Mouse (Mus musculus): ENCODE data around the gene Col9a3. TPM values are rescaled to one million over a fixed set of nuclear protein-coding genes. Genes with fewer than 3 reads are reported as not detected.
A peak's percentile ranks its signal among the peaks of the same experiment; 100 is the strongest.

The Col9a3 gene
- 63.5 and 92.1 TPM in 2 replicates for polyA plus RNA-seq (2015; fragmentation: Nextera tagmentation; extraction: Ambion mirVana)

DNA sequence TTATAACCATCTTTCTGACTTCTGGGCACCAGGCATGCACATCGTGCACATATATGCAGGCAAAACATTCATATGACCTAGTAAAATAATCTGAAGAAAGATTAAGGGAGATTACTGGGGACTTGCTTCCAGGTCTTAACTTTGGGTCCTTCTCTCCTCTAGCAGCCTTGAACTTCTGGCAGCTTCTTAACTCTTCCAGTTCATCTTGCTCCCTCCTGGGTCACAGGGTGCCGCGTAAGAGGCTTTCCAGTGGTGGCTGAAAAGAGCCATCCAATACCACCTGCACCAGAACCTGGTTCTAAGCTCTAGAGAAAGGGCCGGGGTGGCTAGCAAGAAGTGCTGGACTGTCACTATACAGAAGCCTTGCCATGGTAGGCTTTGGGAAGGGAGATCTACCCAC, at the start of gene Col9a3:
Gene Col9a3, plus strand, starts transcription at position 301 of the 400 bp plus-strand sequence.
- Histone ChIP-seq H3K27me3 (peaks cover 3% of the 10 kb centered on the region), H3K27ac (replicated peaks) (peak within 1 kb of the TSS; percentile 67), H3K9ac (peak within 1 kb of the TSS; percentile 34), H3K9me3 (no peaks in the 10 kb centered on the region), H3K4me1 (replicated peaks) (peaks cover 32% of the 10 kb centered on the region), H3K4me2 (peak within 1 kb of the TSS; percentile 62), H3K4me3 (peak within 1 kb of the TSS; percentile 35), H3K36me3 (peaks cover 26% of the 10 kb centered on the region)
- 48% methylated on average over 4 of the region's 4 CpGs for WGBS
- no peak for ATAC-seq (ENCODE audit: low FRiP score, low read depth)

DNA sequence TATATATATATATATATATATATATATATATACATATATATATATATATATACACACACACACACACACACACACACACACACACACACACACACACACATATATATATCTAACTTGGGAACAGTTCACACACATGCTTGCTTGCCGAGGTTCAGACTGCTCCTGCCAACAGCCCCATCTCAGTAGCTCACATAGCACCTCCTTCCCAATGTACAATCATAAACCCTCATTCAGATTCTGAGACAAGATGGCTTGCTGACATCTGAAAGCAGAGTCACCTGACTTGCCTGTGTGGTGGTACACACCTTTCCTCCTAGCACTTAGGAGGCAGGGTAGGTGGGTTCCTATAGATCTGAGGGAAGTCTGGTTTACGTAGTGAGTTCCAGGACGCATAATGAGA, 45.2 kb upstream of the Col9a3 start:
- Histone ChIP-seq H3K27ac (replicated peaks) (no peak overlapping the region), H3K27me3 (0 out of 2 replicates have a peak, but pooled peaks cover 4% of the 10 kb centered on the region), H3K9me3 (no peaks in the 10 kb centered on the region), H3K4me2 (no peak overlapping the region), H3K36me3 (no peaks in the 10 kb centered on the region), H3K9ac (no peak overlapping the region), H3K4me3 (no peak overlapping the region), H3K4me1 (replicated peaks) (peaks cover 9% of the 10 kb centered on the region)
- 88% methylated on average over 3 of the region's 3 CpGs for WGBS
- ATAC-seq (ENCODE audit: low FRiP score, low read depth): no peak

- ATAC-seq (ENCODE audit: low FRiP score, low read depth): no peak
- no peak overlapping the region for H3K27ac ChIP-seq (replicated peaks)
- H3K27me3 ChIP-seq: 0 out of 2 replicates have a peak, but pooled peaks cover 4% of the 10 kb centered on the region
- H3K9ac ChIP-seq: no peak overlapping the region
- no peaks in the 10 kb centered on the region for H3K4me1 ChIP-seq (replicated peaks)
- H3K4me3 ChIP-seq: no peak overlapping the region
- H3K36me3 ChIP-seq: no peaks in the 10 kb centered on the region
- no peak overlapping the region for H3K4me2 ChIP-seq
- no peaks in the 10 kb centered on the region for H3K9me3 ChIP-seq
- 50% methylated on average over 3 of the region's 3 CpGs for WGBS
Observed at GRCm38 (mm10) chr2:180555219-180555618, 42.4 kb upstream of the Col9a3 start.

- no peaks in the 10 kb centered on the region for H3K9me3 ChIP-seq
Observed at GRCm38 (mm10) chr2:180556470-180556869, 41.1 kb upstream of the Col9a3 start.

GRCm38 (mm10) chr2:180560245-180560644, 37.3 kb upstream of the Col9a3 start:
- H3K9ac ChIP-seq: no peak overlapping the region
- H3K4me3 ChIP-seq: no peak overlapping the region
- no peak overlapping the region for H3K4me2 ChIP-seq
- no peak overlapping the region for H3K27ac ChIP-seq (replicated peaks)
- peaks cover 13% of the 10 kb centered on the region for H3K4me1 ChIP-seq (replicated peaks)
- no peaks in the 10 kb centered on the region for H3K27me3 ChIP-seq
- WGBS: 48% methylated on average over 5 of the region's 5 CpGs
- no peak for ATAC-seq (ENCODE audit: low FRiP score, low read depth)
- no peaks in the 10 kb centered on the region for H3K9me3 ChIP-seq
- H3K36me3 ChIP-seq: no peaks in the 10 kb centered on the region

More at GRCm38 (mm10) chr2:180556470-180556869, 41.1 kb upstream of the Col9a3 start:
- H3K4me1 ChIP-seq (replicated peaks): no peaks in the 10 kb centered on the region
- no peak overlapping the region for H3K4me3 ChIP-seq
- no peaks in the 10 kb centered on the region for H3K36me3 ChIP-seq
- no peak overlapping the region for H3K27ac ChIP-seq (replicated peaks)
- H3K9ac ChIP-seq: no peak overlapping the region
- no peaks in the 10 kb centered on the region for H3K27me3 ChIP-seq
- WGBS: 82% methylated on average over 3 of the region's 3 CpGs
- ATAC-seq (ENCODE audit: low FRiP score, low read depth): no peak
- no peak overlapping the region for H3K4me2 ChIP-seq

DNA sequence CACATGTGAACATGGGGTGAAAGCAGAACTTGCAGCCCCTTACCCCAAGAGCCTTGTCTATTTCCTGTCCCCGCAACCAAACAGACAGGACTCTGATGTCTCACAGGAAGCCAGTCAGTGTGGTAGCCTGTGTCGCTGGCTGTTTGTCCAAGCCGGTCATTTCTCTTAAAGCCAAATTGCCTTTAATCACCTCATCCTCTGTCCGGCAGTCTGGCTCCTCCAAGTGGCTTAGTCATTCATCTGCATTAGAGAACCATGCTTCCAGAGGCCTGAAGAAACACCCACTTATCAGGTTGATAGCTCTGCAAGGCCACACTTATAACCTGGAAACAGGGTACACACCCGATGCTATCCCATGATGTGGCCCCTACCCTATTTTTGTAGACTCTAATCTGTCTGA, 35.4 kb upstream of the Col9a3 start:
- no peaks in the 10 kb centered on the region for H3K9me3 ChIP-seq
- H3K4me3 ChIP-seq: no peak overlapping the region
- no peaks in the 10 kb centered on the region for H3K27me3 ChIP-seq
- H3K36me3 ChIP-seq: no peaks in the 10 kb centered on the region
- H3K9ac ChIP-seq: no peak overlapping the region
- 78% methylated on average over 5 of the region's 5 CpGs for WGBS
- H3K27ac ChIP-seq (replicated peaks): no peak overlapping the region
- no peak overlapping the region for H3K4me2 ChIP-seq
- peaks cover 13% of the 10 kb centered on the region for H3K4me1 ChIP-seq (replicated peaks)
- ATAC-seq (ENCODE audit: low FRiP score, low read depth): no peak

- Histone ChIP-seq H3K27ac (replicated peaks) (no peak overlapping the region; the same call in 1 of the 2 replicates), H3K4me3 (no peak overlapping the region), H3K9me3 (no peaks in the 10 kb centered on the region), H3K4me2 (no peak overlapping the region), H3K27me3 (no peaks in the 10 kb centered on the region), H3K36me3 (no peaks in the 10 kb centered on the region), H3K9ac (no peak overlapping the region), H3K4me1 (replicated peaks) (peaks cover 13% of the 10 kb centered on the region)
- 47% methylated on average over 6 of the region's 6 CpGs for WGBS
- no peak for ATAC-seq (ENCODE audit: low FRiP score, low read depth)
Observed at GRCm38 (mm10) chr2:180563296-180563695, 34.3 kb upstream of the Col9a3 start.

DNA sequence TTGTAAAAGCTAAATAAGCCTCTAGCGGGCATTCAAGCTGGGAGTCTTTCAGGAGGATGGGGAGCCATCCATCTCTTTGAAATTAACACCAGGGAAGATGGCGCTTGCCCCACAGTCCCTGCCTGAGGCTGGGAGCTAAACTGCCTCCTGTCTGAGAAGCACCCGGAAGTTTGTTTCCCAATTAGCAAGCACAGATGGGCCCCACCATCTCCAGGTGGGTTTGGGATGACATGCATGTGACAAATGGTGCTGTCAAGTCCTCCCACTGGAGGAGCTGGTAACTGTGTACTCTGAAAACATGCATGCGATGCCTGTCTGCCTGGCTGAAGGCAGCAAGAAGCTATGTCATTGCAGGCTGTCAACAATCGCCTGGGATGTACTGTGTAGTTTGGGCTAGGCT, 33.7 kb upstream of the Col9a3 start:
- H3K36me3 ChIP-seq: no peaks in the 10 kb centered on the region
- H3K27me3 ChIP-seq: no peaks in the 10 kb centered on the region
- WGBS: 22% methylated on average over 5 of the region's 5 CpGs
- no peak overlapping the region for H3K9ac ChIP-seq
- no peaks in the 10 kb centered on the region for H3K9me3 ChIP-seq
- peaks cover 15% of the 10 kb centered on the region for H3K4me1 ChIP-seq (replicated peaks)
- H3K27ac ChIP-seq (replicated peaks): no peak overlapping the region; the same call in 1 of the 2 replicates
- no peak overlapping the region for H3K4me2 ChIP-seq
- no peak overlapping the region for H3K4me3 ChIP-seq
- peak; percentile 63; the same call in 1 of the 2 replicates for ATAC-seq (ENCODE audit: low FRiP score, low read depth)

DNA sequence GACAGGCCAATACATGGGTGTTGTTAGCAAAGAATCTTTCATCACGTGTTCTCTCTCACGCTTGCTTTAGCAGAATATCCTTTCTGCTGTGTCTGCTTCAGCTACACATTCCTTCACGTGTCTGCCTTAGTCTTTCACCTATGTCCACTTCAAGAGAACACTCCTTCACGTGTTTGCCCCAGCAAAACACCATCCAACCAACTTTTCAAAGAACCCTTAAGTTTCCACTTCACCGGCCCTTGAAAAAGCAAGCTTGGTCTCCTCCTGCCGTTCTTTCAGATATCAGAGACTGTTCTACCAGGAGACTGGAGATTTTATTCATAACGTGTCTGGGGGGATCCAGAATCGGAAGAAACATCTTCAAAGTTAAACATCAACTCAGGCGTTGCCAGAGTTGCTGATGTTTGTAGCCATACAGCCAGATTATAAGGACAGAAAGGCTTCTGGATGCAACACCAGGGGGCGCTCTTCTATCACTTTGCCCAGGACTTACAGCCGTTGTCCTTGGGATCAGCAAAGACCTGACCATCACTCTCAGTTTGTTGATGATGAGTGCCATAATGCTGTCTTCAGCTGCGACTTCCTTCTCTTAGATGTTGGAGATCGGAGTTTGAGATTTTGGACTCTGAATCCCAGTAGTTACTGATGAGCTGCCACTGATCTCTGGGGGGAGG, 31.2 kb upstream of the Col9a3 start:
- Histone ChIP-seq H3K4me1 (replicated peaks) (peaks cover 23% of the 10 kb centered on the region), H3K9me3 (no peaks in the 10 kb centered on the region), H3K27ac (replicated peaks) (no peak overlapping the region), H3K4me3 (no peak overlapping the region), H3K9ac (no peak overlapping the region), H3K4me2 (no peak overlapping the region), H3K27me3 (no peaks in the 10 kb centered on the region), H3K36me3 (no peaks in the 10 kb centered on the region)
- no peak for ATAC-seq (ENCODE audit: low FRiP score, low read depth)
- WGBS: 40% methylated on average over 13 of the region's 13 CpGs

GRCm38 (mm10) chr2:180569028-180569643, 28.5 kb upstream of the Col9a3 start:
- Histone ChIP-seq H3K9ac (no peak overlapping the region), H3K4me3 (no peak overlapping the region), H3K27ac (replicated peaks) (no peak overlapping the region), H3K27me3 (0 out of 2 replicates have a peak, but pooled peaks cover 3% of the 10 kb centered on the region), H3K36me3 (no peaks in the 10 kb centered on the region), H3K9me3 (no peaks in the 10 kb centered on the region), H3K4me2 (no peak overlapping the region), H3K4me1 (replicated peaks) (peaks cover 12% of the 10 kb centered on the region)
- ATAC-seq (ENCODE audit: low FRiP score, low read depth): peak; percentile 79; the same call in 1 of the 2 replicates
- WGBS: 51% methylated on average over 3 of the region's 3 CpGs

DNA sequence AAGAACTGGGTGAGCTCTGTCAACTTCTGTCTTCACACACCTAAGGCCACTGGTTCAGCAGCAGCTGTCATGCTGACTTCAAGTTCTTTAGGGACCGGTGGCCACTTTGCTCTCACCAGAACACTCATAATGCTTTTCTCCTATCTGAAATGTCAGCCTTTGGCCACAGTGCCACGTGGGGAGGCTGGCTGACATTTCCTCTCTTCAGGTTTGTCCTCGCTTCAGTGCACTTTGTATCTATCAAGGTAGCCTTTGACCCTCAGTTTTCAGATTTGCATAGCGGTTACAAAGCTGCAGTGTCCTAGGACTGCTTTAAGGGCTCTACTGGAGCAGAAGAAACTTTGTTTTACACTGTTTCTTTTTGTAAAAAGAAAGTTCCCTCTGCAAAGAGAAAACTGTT, 21.1 kb upstream of the Col9a3 start:
- no peak for ATAC-seq (ENCODE audit: low FRiP score, low read depth)
- no peaks in the 10 kb centered on the region for H3K9me3 ChIP-seq
- H3K36me3 ChIP-seq: no peaks in the 10 kb centered on the region
- peaks cover 11% of the 10 kb centered on the region for H3K27me3 ChIP-seq
- no peak overlapping the region for H3K9ac ChIP-seq
- no peak overlapping the region for H3K27ac ChIP-seq (replicated peaks)
- no peaks in the 10 kb centered on the region for H3K4me1 ChIP-seq (replicated peaks)
- H3K4me3 ChIP-seq: no peak overlapping the region
- 26% methylated on average over 4 of the region's 4 CpGs for WGBS
- H3K4me2 ChIP-seq: no peak overlapping the region

DNA sequence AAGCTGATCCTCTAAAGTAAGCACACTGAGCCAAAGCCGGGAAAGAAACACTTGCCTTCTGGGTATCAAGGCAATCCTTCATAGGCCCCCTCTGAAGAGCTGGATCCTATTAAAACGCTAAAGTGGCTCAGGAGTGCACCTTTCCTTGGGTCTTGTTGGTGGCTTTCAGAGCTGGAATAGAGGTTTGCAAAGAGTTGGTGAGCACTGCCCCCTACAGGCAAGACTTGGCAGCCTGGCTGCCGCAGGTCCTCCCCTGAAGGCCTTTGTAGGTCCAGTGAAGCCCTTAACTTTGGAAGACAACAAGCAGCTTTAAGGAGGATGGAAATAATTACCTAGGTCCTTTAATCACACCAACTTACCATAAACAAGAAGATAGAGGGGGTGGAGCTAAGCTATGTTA, 18.9 kb upstream of the Col9a3 start:
- WGBS: 10% methylated on average over 3 of the region's 3 CpGs
- H3K4me2 ChIP-seq: no peak overlapping the region
- H3K36me3 ChIP-seq: no peaks in the 10 kb centered on the region
- peaks cover 9% of the 10 kb centered on the region for H3K4me1 ChIP-seq (replicated peaks)
- no peaks in the 10 kb centered on the region for H3K9me3 ChIP-seq
- ATAC-seq (ENCODE audit: low FRiP score, low read depth): no peak
- no peak overlapping the region for H3K4me3 ChIP-seq
- no peak overlapping the region for H3K9ac ChIP-seq
- H3K27ac ChIP-seq (replicated peaks): no peak overlapping the region
- H3K27me3 ChIP-seq: peaks cover 8% of the 10 kb centered on the region
